Mouse (Mus musculus) kidney, adult 8-10 months (tissue): ENCODE results near the gene Grasp.
A peak's percentile ranks its signal among the peaks of the same experiment; 100 is the strongest.

ENCODE experiments used
- DNase-seq, 2 experiments: peaks; one replicate each; pipeline ENCODE4 v3.0.0; 2022

The Grasp gene

GRCm38 (mm10) chr15:101224006-101224906, at the start of gene Grasp:
Gene Grasp, plus strand, starts transcription at chr15:101224188.
- peak; percentile 85 to 86 for DNase-seq

GRCm38 (mm10) chr15:101174294-101175130, 49.5 kb upstream of the Grasp start:
- no peak for DNase-seq

- no peak for DNase-seq
Observed at GRCm38 (mm10) chr15:101175131-101175460, 48.9 kb upstream of the Grasp start.

GRCm38 (mm10) chr15:101175613-101176283, 48.2 kb upstream of the Grasp start:
- no peak for DNase-seq

GRCm38 (mm10) chr15:101176284-101176680, 47.7 kb upstream of the Grasp start:
- no peak for DNase-seq

- DNase-seq, result no peak
Observed at GRCm38 (mm10) chr15:101176795-101177691, 46.9 kb upstream of the Grasp start.

GRCm38 (mm10) chr15:101180363-101181105, 43.5 kb upstream of the Grasp start:
- peak in 1 of 2 experiments; percentile 9 for DNase-seq

GRCm38 (mm10) chr15:101181106-101181466, 42.9 kb upstream of the Grasp start:
- no peak for DNase-seq

- DNase-seq, result peak in 1 of 2 experiments; percentile 33
Observed at GRCm38 (mm10) chr15:101181500-101181899, 42.5 kb upstream of the Grasp start.

- DNase-seq, result no peak
Observed at GRCm38 (mm10) chr15:101182676-101183075, 41.3 kb upstream of the Grasp start.

- no peak for DNase-seq
Observed at GRCm38 (mm10) chr15:101184300-101184699, 39.7 kb upstream of the Grasp start.

- no peak for DNase-seq
Observed at GRCm38 (mm10) chr15:101185549-101185948, 38.4 kb upstream of the Grasp start.

GRCm38 (mm10) chr15:101187907-101188306, 36.1 kb upstream of the Grasp start:
- peak in 1 of 2 experiments; percentile 44 for DNase-seq

GRCm38 (mm10) chr15:101189981-101190761, 33.8 kb upstream of the Grasp start:
- no peak for DNase-seq

- no peak for DNase-seq
Observed at GRCm38 (mm10) chr15:101190762-101191150, 33.2 kb upstream of the Grasp start.

- no peak for DNase-seq
Observed at GRCm38 (mm10) chr15:101191459-101192259, 32.3 kb upstream of the Grasp start.

GRCm38 (mm10) chr15:101192260-101192640, 31.7 kb upstream of the Grasp start:
- DNase-seq, result no peak

- no peak for DNase-seq
Observed at GRCm38 (mm10) chr15:101192651-101193050, 31.3 kb upstream of the Grasp start.

GRCm38 (mm10) chr15:101193971-101194370, 30.0 kb upstream of the Grasp start:
- DNase-seq, result no peak
